Mouse (Mus musculus) spleen, postnatal 36 days (tissue): Measurements from ENCODE around the gene Teddm3.
"Not testable (repeated sequence)": the region's sequence is repeated elsewhere in the genome, so short reads cannot be mapped to it uniquely, and the experiment has no call there.

Experiments
- DNase-seq, 2 experiments: peaks; one replicate each; pipeline ENCODE4 v3.0.0; 2022; ENCODE audit warnings: low spot score in 2 of 2, mixed read lengths in 1 of 2

Teddm3 gene

GRCm38 (mm10) chr16:21153900-21154299 lies at the start of gene Teddm3:
Gene Teddm3, minus strand, starts transcription at chr16:21154000.
- DNase-seq, result not testable (repeated sequence)

GRCm38 (mm10) chr16:21202731-21203130 lies 48.9 kb upstream of the Teddm3 start:
- no peak for DNase-seq

- no peak for DNase-seq
Measured at GRCm38 (mm10) chr16:21199426-21199825, 45.6 kb upstream of the Teddm3 start.

GRCm38 (mm10) chr16:21198529-21198928 lies 44.7 kb upstream of the Teddm3 start:
- DNase-seq, result no peak

GRCm38 (mm10) chr16:21198006-21198405 lies 44.2 kb upstream of the Teddm3 start:
- no peak for DNase-seq

DNA sequence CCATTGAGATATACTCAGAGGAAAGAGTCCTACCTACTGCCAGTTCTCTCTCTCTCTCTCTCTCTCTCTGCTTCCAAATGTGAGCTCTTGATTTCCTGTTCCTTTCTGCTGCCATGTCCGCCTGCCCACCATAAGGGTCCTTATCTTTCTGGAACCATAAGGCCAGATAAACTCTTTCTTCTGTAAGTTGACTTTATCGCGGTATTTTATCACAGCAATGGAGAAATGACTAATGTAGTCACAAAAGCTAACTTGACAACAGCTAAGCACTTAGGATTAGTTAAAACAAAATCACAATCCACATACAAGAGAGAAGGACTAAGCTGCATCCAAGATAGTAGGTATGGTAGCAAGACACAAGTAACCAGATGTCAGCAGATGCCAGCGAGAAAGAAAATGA lies 43.7 kb upstream of the Teddm3 start:
- no peak for DNase-seq

GRCm38 (mm10) chr16:21196576-21196975 lies 42.8 kb upstream of the Teddm3 start:
- DNase-seq, result no peak

GRCm38 (mm10) chr16:21195260-21195866 lies 41.6 kb upstream of the Teddm3 start:
- no peak for DNase-seq

DNA sequence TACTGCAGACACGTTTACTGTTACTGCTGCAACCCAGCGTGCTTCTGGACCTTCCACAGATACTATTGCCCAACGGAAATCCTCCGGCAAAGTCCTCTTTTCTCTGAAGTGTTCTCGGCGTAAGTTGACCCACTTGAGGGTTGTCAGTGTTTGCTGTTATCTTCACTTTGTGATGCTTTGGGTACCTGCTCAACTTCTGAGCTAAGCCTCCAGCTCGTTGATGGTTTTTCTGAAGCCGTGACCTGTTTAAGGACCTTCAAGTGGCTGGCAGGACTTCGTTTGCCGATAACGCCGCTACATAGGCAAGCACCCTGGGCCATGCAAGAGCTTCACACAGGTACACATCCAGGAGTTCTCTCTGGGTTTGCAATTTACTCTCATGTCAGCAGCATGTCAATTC lies 40.4 kb upstream of the Teddm3 start:
- DNase-seq, result no peak

DNA sequence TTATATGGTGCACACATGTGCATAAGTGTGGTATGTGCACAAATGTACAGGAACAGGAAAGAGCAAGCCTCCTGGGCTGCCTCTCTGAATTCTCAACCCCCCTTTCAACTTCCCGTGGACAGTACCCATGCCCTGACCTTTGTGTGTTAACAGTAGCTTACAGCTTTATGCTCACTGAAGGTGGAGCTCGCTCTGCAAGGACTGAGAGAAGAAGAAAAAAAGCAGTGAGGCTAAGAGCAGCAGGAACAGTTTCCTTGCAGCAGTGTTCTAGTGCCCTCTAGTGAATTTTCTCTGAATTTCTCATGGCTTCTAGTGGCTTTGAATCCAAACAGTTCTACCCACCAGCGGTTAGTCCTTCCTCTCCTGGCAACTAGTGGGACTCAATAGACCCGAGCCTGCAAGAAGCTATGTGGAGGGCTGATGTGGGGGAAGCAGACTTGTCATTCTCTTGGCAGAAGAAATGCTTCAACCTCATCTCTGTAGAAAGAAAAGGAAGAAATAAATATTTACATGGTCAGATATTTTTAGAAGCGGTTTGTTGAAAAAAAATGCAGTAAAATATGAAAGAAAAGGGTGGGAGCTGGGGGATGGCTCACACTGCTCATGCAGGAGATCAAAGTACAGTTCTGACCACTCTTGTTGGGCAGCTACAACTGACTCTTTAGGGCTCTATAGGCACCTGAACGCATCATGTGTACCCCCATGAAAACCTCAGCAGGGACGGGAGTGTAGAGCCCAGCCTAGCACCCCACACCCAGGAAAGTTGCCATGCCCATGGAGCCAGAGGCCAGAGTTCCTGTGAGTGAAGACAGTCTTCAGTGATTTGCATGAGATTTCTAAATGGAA lies 38.9 kb upstream of the Teddm3 start:
- no peak for DNase-seq

DNA sequence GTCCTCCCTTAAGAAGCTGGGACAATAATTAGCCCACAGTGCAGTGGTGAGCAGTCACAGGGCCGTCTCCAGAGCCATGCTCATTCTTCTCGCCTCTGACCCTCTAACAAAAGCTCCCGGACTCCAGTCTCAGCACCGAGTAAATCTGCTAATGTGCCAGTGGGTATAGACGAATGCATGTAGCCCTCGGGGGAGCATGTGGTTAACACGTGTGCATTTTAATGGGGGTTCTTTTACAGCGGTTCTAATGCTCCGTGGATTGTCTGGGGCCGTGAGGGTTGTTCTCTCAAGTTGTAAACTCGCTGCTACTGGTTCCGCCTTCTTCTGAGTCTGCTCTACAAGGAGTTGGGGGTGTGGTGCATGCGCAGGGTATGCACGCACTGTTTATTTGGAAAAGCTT lies 37.8 kb upstream of the Teddm3 start:
- no peak for DNase-seq

DNA sequence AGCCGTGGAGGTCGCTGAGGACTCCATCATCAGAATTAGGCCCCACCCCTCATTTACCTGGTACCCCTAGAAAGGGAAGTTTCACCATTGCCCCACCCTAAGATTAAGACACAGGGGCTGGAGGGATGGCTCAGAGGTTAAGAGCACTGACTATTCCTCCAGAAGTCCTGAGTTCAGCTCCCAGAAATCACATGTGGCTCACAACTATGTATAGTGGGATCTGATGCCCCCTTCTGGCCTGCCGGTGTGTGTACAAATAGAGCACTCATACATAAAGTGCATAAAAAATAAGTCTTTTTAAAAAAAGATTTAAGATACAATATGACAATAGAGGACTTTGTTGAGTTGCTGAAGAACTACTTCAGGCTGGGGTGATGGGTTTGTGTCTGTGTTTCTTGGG lies 34.5 kb upstream of the Teddm3 start:
- no peak for DNase-seq

DNA sequence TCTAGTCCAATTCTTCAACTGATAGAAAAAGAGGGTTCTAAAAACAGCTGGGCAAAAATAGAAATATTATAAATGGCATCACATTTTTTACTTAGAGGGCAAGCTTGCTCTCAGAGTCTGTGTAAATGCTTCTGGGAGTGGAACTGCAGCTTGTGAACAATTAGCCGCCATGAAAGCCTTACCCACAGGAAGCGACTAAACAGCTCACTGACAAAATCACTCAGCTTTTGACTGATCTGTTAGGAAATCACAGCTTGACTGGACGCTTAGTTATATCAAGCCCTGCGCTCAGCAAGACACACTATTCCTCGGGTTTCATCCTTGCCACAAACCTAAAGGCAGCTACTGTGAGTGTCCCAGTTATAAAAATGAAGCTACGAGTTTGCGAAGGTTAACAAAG lies 33.8 kb upstream of the Teddm3 start:
- DNase-seq, result no peak

DNA sequence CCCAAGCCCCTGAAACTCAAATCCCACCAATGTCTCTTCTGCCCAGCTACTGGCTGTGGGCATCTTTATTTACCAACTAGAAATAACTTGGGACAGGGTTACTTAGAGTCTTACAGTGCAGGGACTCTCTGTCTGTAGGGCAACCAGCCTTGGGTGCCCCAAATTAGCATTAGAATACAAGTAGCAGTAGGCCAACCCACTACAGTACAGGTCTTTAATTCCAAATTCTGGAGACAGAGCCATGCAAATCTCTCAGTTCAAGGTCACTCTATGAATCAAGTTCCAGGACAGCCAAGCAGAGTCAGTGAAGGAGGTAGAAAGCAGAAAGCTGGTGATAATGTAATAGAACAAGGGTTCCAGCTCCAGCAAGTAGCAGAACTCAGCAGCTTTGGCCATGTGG lies 30.9 kb upstream of the Teddm3 start:
- DNase-seq, result no peak

DNA sequence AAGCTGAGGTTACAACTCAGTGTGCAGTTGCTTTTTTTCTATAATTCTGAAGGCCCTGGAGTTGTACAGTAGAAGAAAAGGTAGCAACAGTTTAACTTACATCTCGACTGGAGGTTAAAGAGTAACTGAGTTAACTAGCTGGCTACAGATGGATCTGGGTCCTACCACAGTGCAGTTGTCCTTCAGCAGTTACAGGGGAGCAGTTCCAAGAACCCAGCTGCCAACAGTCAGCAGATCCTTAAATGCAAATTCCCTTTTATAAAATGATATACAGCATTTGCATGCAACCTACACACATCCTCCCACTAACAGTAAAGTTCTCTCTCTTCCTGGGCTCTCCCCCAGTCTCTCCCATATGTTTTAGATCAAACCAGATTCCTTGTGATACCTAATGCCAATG lies 28.3 kb upstream of the Teddm3 start:
- no peak for DNase-seq

DNA sequence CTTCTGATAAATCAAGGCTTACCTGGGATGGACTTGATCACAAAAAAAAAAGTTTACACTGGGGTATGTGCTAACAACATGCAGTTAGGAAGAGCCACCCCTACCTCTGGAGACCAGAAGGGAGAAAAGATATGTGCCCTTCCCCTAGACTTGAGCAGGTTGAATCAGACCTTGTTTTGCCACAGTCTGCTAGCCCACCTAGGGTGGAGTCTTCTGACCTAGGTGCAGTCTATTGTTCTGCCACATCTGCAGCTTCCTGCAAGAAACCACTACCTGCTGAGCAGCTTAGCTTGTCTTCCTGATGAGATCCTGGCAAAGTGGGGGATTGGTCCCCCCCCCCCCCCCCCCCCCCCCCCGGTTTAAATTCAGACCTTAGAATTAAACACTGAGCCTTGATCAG lies 21.4 kb upstream of the Teddm3 start:
- DNase-seq, result no peak

DNA sequence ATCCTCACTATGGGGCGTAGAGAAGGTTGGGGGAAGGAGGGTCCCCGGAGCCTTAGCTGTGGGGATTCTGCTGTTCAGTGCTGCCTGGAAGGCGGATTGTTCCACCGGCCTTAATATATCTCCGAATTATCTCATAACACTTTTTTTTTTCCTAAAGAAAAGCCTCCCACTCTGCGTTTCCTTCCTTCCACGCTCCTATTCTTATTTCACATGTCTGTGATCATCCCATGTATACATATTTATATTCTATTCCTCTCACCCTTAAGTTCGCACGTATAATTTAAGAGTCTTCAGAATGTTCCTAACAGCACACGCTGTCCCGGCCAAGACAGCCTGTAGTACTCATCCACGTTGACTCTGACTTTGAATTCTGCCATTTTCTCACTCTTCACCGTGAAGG lies 14.9 kb upstream of the Teddm3 start:
- no peak for DNase-seq

DNA sequence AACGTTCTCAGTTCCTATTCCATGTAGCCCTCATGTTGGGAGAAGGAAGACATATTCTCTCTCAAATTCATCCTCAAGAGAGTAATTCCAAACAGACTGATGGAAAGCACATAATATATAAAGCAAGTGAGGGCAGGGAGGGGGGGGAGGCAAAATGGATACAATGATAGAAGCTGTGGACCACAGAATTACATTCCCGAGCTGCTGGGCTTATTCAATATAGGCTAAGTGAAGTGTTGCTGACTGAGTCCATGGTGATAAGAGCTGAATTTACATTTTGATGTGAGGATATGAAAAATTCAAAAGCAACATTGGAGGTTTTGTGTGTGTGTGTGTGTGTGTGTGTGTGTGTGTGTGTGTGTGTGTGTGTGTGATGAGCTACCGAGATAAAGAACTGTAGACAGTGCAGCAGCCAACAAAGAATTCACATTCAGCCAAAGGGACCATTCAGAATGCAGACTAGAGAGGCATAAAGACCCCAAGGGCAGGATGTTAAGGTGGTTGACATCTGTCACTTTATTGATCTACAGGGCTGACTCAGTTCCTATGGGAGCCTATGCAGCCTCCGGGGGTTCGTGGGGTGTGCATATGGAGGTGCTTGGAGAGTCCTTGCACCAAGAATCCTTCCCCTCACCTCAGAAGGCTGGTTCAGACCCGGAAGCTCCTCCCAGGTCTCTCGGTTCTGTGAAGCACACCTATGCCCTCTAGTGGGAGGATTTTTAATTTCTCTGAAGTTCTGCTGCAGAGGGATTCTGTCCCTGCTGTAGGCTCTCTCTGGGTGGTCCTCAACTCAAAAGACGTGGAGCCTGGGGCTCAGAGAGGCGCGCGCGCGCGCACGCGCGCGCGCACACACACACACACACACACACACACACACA lies 11.8 kb upstream of the Teddm3 start:
- DNase-seq, result not testable (repeated sequence)

GRCm38 (mm10) chr16:21163423-21163822 lies 9.6 kb upstream of the Teddm3 start:
- not testable (repeated sequence) for DNase-seq

- DNase-seq, result not testable (repeated sequence)
Measured at GRCm38 (mm10) chr16:21159226-21159625, 5.4 kb upstream of the Teddm3 start.

DNA sequence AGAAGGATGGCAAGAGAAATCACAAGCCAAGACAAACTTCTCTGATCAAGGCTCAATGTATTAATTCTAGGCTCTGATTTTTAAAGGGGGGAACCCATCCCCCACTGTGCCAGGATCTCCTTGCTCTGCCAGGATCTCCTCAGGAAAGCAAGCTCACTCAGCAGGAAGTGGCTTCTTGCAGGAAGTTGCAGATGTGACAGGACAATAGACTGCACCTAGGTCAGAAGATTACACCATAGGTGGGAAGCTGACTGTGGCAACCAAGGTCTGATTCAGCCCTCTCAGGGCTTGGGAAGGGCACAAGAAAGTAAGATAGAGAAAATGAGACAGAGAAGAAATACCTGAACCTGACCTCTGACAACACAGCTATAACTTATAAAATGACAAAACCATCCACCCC lies 2.5 kb upstream of the Teddm3 start:
- not testable (repeated sequence) for DNase-seq
